Mouse (Mus musculus) neural tube, embryonic 12.5 days (tissue): ENCODE results near the gene Acvrl1. TPM values are rescaled to one million over a fixed set of nuclear protein-coding genes. Genes with fewer than 3 reads are reported as not detected.
A peak's percentile ranks its signal among the peaks of the same experiment; 100 is the strongest.

ENCODE experiments used
- ATAC-seq: fragments of 200-750 bp; cut with Nextera tagmentation; 2 replicates; pipeline ENCODE4 v1.8.0; 2017; ENCODE audit warnings: low read depth, mild to moderate bottlenecking, moderate TSS enrichment, moderate library complexity; ENCODE audit not compliant: low FRiP score
- H3K27ac ChIP-seq: fragments of 300-500 bp; sonication (generic); 2 replicates; pipeline ENCODE4 v1.5.1; 2016
- H3K27me3 ChIP-seq: fragments of 300-500 bp; sonication (generic); replicated peaks from 2 replicates; pipeline ENCODE4 v1.6.1; 2016; ENCODE audit warnings: mild to moderate bottlenecking
- H3K36me3 ChIP-seq: fragments of 300-500 bp; sonication (generic); 2 replicates; pipeline ENCODE4 v1.6.1; 2016; ENCODE audit warnings: mild to moderate bottlenecking
- H3K4me1 ChIP-seq: fragments of 300-500 bp; sonication (generic); 2 replicates; pipeline ENCODE4 v1.6.1; 2016
- H3K4me2 ChIP-seq: fragments of 300-500 bp; sonication (generic); replicated peaks from 2 replicates; pipeline ENCODE4 v1.6.1; 2016; ENCODE audit warnings: mild to moderate bottlenecking
- H3K4me3 ChIP-seq: fragments of 300-500 bp; sonication (generic); 2 replicates; pipeline ENCODE4 v1.5.1; 2016
- H3K9ac ChIP-seq: fragments of 300-500 bp; sonication (generic); 2 replicates; pipeline ENCODE4 v1.6.1; 2016; ENCODE audit warnings: mild to moderate bottlenecking
- H3K9me3 ChIP-seq: fragments of 300-500 bp; sonication (generic); 2 replicates; pipeline ENCODE4 v1.6.1; 2016; ENCODE audit warnings: mild to moderate bottlenecking
- WGBS: fragments of 180-500 bp; shearing (Covaris S2); methylation state at CpG from one replicate; pipeline ENCODE4 v1.1.7; 2016; 5-methylcytosine and 5-hydroxymethylcytosine counted together
- polyA plus RNA-seq: library from polyadenylated mRNA; unstranded; fragments of >200 nt; fragmentation: Nextera tagmentation; extraction: Ambion mirVana; gene quantifications from 2 replicates; pipeline ENCODE4 v1.2.1, GENCODE M21; 2016

Acvrl1 gene
- 8.3 and 10.2 TPM in 2 replicates for polyA plus RNA-seq

GRCm38 (mm10) chr15:101128181-101129089 is at the start of gene Acvrl1:
Gene Acvrl1, plus strand, starts transcription at chr15:101128522.
- Histone ChIP-seq H3K36me3 (no peaks in the 10 kb centered on the region), H3K9ac (0 out of 2 replicates have a peak within 1 kb of the TSS, but pooled peaks have one; percentile 13), H3K4me1 (peaks cover 20% of the 10 kb centered on the region), H3K27me3 (peaks cover 51% of the 10 kb centered on the region), H3K27ac (no peak within 1 kb of the TSS), H3K4me2 (peak within 1 kb of the TSS; percentile 53), H3K9me3 (no peaks in the 10 kb centered on the region), H3K4me3 (peak within 1 kb of the TSS; percentile 24)
- 5% methylated on average over 46 of the region's 46 CpGs for WGBS
- ATAC-seq: no peak

GRCm38 (mm10) chr15:101078731-101079156 is 49.6 kb upstream of the Acvrl1 start:
- Histone ChIP-seq H3K27ac (peak overlapping the region; percentile 65), H3K4me1 (peaks cover 64% of the 10 kb centered on the region), H3K36me3 (no peaks in the 10 kb centered on the region), H3K4me3 (peak overlapping the region; percentile 88), H3K9ac (peak overlapping the region; percentile 98), H3K9me3 (no peaks in the 10 kb centered on the region), H3K27me3 (no peaks in the 10 kb centered on the region; the same call in 1 of the 2 replicates), H3K4me2 (peak overlapping the region; percentile 82)
- WGBS: 1% methylated on average over 30 of the region's 30 CpGs
- no peak for ATAC-seq

GRCm38 (mm10) chr15:101080031-101080520 is 48.2 kb upstream of the Acvrl1 start:
- ATAC-seq: no peak
- H3K4me2 ChIP-seq: no peak overlapping the region
- H3K9me3 ChIP-seq: no peaks in the 10 kb centered on the region
- H3K27me3 ChIP-seq: no peaks in the 10 kb centered on the region; the same call in 1 of the 2 replicates
- 70% methylated on average over 9 of the region's 9 CpGs for WGBS
- no peak overlapping the region for H3K9ac ChIP-seq
- no peak overlapping the region for H3K4me3 ChIP-seq
- no peak overlapping the region for H3K27ac ChIP-seq
- no peaks in the 10 kb centered on the region for H3K36me3 ChIP-seq
- H3K4me1 ChIP-seq: peaks cover 52% of the 10 kb centered on the region

GRCm38 (mm10) chr15:101081035-101081548 is 47.2 kb upstream of the Acvrl1 start:
- Histone ChIP-seq H3K4me3 (no peak overlapping the region), H3K27ac (no peak overlapping the region), H3K4me2 (no peak overlapping the region), H3K27me3 (no peaks in the 10 kb centered on the region; the same call in 1 of the 2 replicates), H3K4me1 (peaks cover 42% of the 10 kb centered on the region), H3K9me3 (no peaks in the 10 kb centered on the region), H3K9ac (0 out of 2 replicates have a peak overlapping the region, but pooled peaks have one; percentile 9), H3K36me3 (no peaks in the 10 kb centered on the region)
- ATAC-seq: no peak
- WGBS: 56% methylated on average over 7 of the region's 7 CpGs

- ATAC-seq: no peak
- Histone ChIP-seq H3K36me3 (no peaks in the 10 kb centered on the region), H3K9me3 (no peaks in the 10 kb centered on the region), H3K4me2 (no peak overlapping the region), H3K27me3 (no peaks in the 10 kb centered on the region; the same call in 1 of the 2 replicates), H3K4me1 (peaks cover 31% of the 10 kb centered on the region), H3K9ac (no peak overlapping the region), H3K27ac (no peak overlapping the region), H3K4me3 (no peak overlapping the region)
- 48% methylated on average over 4 of the region's 4 CpGs for WGBS
Measured at GRCm38 (mm10) chr15:101082236-101082635, 46.1 kb upstream of the Acvrl1 start.

GRCm38 (mm10) chr15:101084499-101084898 is 43.8 kb upstream of the Acvrl1 start:
- Histone ChIP-seq H3K36me3 (no peaks in the 10 kb centered on the region), H3K9ac (no peak overlapping the region), H3K4me3 (no peak overlapping the region), H3K9me3 (no peaks in the 10 kb centered on the region), H3K4me1 (peaks cover 25% of the 10 kb centered on the region), H3K27ac (no peak overlapping the region), H3K27me3 (no peaks in the 10 kb centered on the region), H3K4me2 (no peak overlapping the region)
- 83% methylated on average over 10 of the region's 10 CpGs for WGBS
- ATAC-seq: no peak

GRCm38 (mm10) chr15:101086451-101086850 is 41.9 kb upstream of the Acvrl1 start:
- Histone ChIP-seq H3K9ac (no peak overlapping the region), H3K9me3 (no peaks in the 10 kb centered on the region), H3K27me3 (peaks cover 4% of the 10 kb centered on the region; the same call in 1 of the 2 replicates), H3K4me2 (no peak overlapping the region), H3K4me3 (no peak overlapping the region), H3K4me1 (peaks cover 16% of the 10 kb centered on the region), H3K27ac (no peak overlapping the region), H3K36me3 (no peaks in the 10 kb centered on the region)
- no peak for ATAC-seq
- 73% methylated on average over 9 of the region's 9 CpGs for WGBS

GRCm38 (mm10) chr15:101086956-101087355 is 41.4 kb upstream of the Acvrl1 start:
- Histone ChIP-seq H3K9ac (no peak overlapping the region), H3K4me1 (peaks cover 14% of the 10 kb centered on the region), H3K27ac (no peak overlapping the region), H3K27me3 (peaks cover 7% of the 10 kb centered on the region; the same call in 1 of the 2 replicates), H3K4me3 (no peak overlapping the region), H3K9me3 (no peaks in the 10 kb centered on the region), H3K4me2 (no peak overlapping the region), H3K36me3 (no peaks in the 10 kb centered on the region)
- WGBS: 71% methylated on average over 3 of the region's 3 CpGs
- no peak for ATAC-seq

GRCm38 (mm10) chr15:101088291-101088690 is 40.0 kb upstream of the Acvrl1 start:
- no peaks in the 10 kb centered on the region for H3K36me3 ChIP-seq
- no peak overlapping the region for H3K4me3 ChIP-seq
- peaks cover 10% of the 10 kb centered on the region; the same call in 1 of the 2 replicates for H3K27me3 ChIP-seq
- no peak for ATAC-seq
- 50% methylated on average over 4 of the region's 4 CpGs for WGBS
- H3K9ac ChIP-seq: no peak overlapping the region
- peaks cover 23% of the 10 kb centered on the region for H3K4me1 ChIP-seq
- H3K9me3 ChIP-seq: no peaks in the 10 kb centered on the region
- no peak overlapping the region for H3K27ac ChIP-seq
- H3K4me2 ChIP-seq: no peak overlapping the region

- 94% methylated on average over 8 of the region's 8 CpGs for WGBS
- Histone ChIP-seq H3K4me2 (no peak overlapping the region), H3K27ac (no peak overlapping the region), H3K9ac (no peak overlapping the region), H3K9me3 (no peaks in the 10 kb centered on the region), H3K27me3 (peaks cover 14% of the 10 kb centered on the region; the same call in 1 of the 2 replicates), H3K4me1 (peaks cover 43% of the 10 kb centered on the region), H3K36me3 (no peaks in the 10 kb centered on the region), H3K4me3 (no peak overlapping the region)
- ATAC-seq: no peak
Measured at GRCm38 (mm10) chr15:101091551-101091950, 36.8 kb upstream of the Acvrl1 start.

GRCm38 (mm10) chr15:101092121-101092828 is 36.0 kb upstream of the Acvrl1 start:
- Histone ChIP-seq H3K4me3 (no peak overlapping the region), H3K9me3 (no peaks in the 10 kb centered on the region), H3K4me2 (peak overlapping the region; percentile 42), H3K27me3 (peaks cover 14% of the 10 kb centered on the region), H3K4me1 (peaks cover 48% of the 10 kb centered on the region), H3K9ac (no peak overlapping the region), H3K27ac (peak overlapping the region; percentile 55; the same call in 1 of the 2 replicates), H3K36me3 (no peaks in the 10 kb centered on the region)
- ATAC-seq: peak; percentile 59
- 17% methylated on average over 14 of the region's 14 CpGs for WGBS
